Mouse (Mus musculus): ENCODE results near the gene Fam71e1.

The Fam71e1 gene

DNA sequence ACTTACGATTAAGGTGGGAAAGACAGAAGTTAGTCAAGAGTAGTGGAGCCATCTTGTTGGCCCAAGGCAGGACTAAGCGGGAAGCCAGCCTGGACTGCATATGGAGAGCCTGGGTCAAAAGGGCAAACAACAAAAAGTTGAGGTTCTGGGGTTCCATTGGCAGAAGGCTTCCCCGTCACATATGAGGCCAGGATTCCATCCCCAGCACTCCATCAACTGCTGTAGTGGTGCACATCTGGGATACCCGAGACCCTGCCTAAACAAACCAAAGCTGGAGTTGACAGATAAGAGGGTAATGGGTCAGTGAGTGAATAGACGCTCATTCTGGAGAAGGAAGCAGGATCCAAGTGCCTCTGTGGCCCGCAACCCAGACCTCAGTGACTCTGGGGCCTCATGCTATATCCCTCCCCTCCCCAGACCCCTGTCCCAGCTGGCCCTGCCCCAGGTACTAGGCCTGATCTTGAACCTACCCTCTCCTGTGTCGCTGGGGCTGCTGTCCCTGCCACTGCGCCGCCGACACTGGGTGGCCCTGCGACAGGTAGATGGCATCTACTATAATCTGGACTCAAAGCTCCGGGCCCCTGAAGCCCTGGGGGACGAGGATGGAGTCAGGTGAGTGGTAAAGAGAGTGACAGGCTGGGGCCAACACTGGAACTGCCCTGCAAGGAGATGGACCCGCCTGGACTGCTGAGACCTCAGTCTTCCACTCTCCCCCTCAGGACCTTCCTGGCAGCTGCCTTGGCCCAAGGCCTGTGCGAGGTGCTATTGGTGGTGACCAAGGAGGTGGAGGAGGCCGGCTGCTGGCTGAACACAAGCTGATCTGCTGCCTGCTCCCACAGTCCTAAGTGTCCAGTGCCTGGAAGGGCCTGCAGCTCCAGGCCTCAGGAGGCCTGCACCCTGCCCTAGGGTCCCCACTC lies 25.4 kb upstream of the Fam71e1 start:
- in situ Hi-C loops (cut with MboI, MseI) = no loop called here

DNA sequence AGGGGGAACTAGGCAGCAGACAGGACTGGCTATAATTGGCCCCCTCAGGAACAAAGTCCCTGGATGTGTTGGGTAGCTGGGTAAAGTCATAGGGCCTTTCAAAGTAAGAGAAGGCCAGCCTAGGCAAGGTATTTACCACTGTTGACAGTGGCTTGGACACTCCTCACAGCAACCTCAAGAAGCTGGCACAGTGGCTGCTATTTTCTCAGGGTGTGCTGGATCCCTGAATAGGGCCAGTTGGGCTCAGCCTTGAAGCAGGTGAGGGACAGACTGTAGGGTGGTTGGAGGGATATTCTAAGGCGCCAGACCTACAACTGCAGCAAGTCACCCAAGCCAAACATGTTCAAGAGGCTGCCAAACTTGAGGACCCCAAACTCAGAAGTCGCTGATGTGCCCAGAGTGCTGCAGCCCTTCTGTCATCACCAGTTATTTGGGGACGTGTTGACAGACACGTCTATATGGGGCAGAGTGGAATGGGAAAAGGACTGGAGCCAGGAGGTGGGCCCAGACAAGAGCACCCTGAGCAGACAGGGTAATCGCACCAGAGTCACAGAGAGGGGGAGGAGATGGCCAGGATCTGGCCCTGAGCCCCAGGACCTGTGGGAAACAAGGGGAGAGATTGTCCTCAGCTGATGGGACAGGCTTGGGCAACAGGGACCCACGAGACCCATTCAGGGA lies 24.4 kb upstream of the Fam71e1 start:
- in situ Hi-C loops (cut with MboI, MseI) = no loop called here

DNA sequence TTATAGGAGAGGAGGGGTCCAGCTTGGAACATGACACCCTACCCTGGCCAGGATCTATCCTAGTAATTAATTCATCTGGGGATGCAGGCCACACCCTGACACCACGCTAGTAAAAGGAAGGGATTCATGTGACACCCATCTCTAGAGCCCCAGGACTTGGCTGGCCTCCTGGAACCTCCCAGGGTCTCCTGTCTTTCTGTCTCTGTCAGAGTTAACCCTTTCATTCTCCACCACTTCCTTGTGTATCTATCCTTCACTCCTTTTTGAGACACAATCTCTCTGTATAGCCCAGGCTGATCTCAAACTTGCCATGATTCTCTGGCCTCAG lies 23.9 kb upstream of the Fam71e1 start:
- in situ Hi-C loops (cut with MboI, MseI) = no loop called here

DNA sequence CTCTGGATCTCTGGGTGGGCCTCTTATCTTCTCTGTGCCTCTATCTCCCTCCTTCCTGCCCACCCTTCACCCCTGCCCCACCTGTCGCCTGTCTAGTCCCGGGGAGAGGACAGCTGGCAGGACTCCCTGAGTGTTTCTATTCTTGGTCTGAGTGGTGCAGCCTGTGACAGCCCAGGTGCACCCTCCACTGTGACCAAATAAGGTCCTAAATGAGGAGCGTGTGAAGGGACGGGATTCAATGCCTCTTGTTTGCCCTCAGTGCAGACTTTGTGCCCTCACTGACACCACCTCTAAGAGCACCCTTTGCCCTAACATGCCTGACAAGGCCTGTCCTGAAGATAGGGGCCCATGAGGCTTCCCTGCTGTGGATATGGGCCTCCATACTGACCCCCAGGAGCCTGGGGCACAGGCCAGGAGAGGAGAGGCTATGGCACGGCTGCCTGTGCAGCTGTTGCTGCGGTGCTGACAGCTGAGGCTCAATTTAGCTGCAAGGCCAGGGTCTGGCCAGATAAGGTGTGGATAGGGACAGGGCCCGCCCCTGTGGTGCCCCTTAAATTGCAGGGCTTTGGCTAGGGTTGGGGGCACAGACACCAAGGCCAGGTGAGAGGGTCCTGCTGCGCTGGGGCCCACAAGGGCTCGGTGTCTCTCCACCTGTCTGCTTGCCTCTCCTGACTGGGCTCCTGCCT lies 23.3 kb upstream of the Fam71e1 start:
- in situ Hi-C loops (cut with MboI, MseI) = no loop called here

DNA sequence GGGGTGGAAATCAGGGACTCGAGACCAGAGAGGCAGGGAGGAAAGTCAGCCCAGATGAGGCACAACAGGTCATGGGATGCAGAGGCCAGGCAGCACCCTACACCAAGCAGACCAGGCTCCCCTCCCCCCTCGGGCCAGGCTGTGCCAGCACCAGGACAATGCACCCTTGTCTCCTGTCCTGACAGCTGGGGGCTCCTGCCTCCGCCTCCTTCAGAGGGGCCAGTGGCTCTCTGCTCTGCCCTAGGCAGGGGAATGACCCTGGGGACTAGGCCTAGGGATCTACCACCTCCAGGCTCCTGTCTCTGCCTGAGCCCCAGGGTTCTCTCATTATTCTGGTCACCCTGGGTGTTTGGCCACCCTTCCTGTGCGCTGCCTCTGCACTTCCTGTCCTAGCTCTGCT lies 22.0 kb upstream of the Fam71e1 start:
- in situ Hi-C loops (cut with MboI, MseI) = no loop called here

DNA sequence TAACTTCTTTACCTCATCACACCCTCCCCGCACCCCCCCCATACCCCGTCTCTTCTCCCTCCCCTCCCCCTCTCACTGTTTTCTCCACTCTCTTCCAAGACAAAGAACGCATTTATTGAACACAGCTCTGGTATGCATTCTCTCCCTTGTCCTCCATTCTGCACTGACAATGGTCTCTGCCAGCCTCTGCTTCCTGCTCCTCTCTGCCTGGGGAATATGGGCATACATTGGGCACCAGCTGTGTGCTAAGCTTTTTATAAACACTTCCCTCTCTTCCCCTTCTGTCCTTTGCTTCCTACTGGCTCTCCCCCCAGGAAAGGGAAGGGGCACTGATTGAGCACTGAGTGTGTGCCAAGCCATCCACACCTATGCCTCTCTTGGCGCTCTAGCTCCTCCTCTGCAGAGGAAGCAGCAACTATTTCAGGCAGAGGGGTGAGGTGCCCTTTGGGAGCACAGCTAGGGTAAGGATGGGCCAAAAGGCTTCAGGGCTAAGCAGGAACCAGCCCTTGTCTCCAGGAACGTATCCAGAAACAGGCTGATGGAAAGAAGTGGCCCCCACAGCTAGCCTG lies 21.3 kb upstream of the Fam71e1 start:
- in situ Hi-C loops (cut with MboI, MseI) = no loop called here

DNA sequence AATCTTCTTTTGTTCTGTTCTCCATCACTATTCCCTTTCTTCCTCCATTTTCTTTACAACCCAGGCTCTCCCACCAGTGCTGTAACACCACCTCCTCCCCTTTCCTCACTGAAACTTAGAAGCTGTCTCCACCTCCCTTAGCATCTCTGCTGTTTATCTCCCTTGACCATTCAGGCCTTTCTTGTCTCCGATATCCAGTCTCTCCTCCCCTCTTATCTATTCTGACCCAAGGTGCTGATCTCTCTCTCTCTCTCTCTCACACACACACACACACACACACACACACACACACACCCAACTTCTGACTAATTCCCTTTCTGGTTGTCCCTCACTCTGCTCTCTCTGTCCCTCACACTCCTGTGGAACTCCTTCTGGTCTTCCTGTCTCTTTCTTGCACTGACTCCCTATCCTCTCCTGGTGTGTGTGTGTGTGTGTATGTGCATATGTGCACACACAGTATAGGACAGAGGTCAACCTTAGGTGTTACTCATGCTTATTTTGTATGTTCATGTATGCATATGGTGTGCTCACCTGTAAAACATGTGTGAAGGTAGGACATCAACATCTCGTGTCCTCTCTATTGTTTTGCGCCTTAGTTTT lies 13.4 kb upstream of the Fam71e1 start:
- in situ Hi-C loops (cut with MboI, MseI) = loop anchor here in 1 of 2 experiments (5.0 kb wide), 1 partner anchor 216 kb away; no protein-coding TSS in a partner anchor

DNA sequence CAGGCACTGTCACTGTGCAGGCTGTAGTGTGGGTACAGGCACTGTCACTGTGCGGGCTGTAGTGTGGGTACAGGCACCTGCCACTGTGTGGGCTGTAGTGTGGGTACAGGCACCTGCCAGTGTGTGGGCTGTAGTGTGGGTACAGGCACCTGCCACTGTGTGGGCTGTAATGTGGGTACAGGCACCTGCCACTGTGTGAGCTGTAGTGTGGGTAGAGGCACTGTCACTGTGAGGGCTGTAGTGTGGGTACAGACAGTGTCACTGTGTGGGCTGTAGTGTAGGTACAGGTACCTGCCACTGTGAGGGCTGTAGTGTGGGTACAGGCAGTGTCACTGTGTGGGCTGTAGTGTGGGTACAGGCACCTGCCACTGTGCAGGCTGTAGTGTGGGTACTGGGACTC lies 12.3 kb upstream of the Fam71e1 start:
- in situ Hi-C loops (cut with MboI, MseI) = loop anchor here in 1 of 2 experiments (5.0 kb wide), 1 partner anchor 217 kb away; no protein-coding TSS in a partner anchor

DNA sequence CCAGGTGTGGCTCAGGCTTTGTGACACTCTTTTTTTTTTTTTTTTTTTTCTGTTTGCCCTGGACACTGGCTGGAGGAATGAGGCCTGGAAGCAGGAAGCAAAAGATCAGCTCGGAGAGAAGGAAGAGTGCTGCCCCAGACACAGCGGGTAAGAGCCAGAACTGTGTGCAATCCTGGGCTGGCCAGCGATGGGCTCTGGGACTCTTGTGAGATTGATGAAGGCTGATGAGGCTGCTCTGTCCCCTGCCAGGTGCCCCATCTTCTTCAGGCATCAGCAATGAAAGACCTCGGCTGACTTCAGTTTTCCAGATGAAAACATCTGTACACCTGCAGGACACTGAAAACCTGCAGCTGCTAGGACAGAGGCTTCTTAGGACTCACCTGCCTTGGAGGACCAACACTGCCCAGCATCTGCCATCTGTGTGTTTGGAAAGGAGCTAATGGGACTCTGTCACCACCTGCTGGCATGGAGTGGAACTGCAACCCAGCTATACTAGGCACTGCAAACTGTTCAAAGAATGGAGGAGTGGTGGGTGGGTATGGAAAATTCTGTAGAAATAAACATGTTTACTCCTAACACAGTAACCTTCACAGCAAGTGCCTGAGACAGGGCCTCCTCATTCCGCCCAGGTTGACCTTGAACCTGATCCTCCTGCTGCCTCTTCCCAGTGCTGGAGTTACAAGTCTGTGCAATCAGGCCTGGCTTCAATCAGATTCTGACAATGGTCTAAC lies 11.4 kb upstream of the Fam71e1 start:
- in situ Hi-C loops (cut with MboI, MseI) = loop anchor here (5.0 kb wide), 2 partner anchors 218 to 223 kb away; partner anchors contain the start of gene Gm15517 (in 1 of the 2)

DNA sequence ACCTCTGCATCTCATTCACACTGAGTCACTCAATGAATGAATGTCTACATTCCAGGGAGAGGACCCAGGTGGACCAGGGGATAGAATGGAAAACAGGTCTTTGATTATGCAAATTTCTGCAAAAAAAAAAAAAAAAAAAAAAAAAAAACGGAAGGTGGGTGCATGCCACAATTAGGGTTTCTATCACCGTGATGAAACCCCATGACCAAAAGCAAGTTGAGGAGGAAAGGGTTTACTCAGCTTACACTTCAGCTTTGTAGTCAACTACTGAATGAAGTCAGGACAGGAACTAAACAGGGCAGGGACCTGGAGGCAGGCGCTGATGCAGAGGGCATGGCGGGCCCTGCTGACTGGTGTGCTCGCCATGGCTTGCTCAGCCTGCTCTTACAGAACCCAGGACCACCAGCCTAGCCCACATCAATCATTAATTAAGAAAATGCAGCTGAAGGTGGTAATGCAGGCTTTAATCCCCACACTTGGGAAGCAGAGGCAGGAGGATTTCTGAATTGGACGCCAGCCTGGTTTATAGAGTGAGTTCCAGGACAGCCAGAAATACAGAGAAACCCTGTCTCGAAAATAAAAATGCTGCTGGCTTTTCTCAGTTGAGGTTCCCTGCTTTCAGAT lies 10.7 kb upstream of the Fam71e1 start:
- in situ Hi-C loops (cut with MboI, MseI) = loop anchor here in 1 of 2 experiments (5.0 kb wide), 1 partner anchor 223 kb away; the partner anchor contains the start of gene Gm15517

DNA sequence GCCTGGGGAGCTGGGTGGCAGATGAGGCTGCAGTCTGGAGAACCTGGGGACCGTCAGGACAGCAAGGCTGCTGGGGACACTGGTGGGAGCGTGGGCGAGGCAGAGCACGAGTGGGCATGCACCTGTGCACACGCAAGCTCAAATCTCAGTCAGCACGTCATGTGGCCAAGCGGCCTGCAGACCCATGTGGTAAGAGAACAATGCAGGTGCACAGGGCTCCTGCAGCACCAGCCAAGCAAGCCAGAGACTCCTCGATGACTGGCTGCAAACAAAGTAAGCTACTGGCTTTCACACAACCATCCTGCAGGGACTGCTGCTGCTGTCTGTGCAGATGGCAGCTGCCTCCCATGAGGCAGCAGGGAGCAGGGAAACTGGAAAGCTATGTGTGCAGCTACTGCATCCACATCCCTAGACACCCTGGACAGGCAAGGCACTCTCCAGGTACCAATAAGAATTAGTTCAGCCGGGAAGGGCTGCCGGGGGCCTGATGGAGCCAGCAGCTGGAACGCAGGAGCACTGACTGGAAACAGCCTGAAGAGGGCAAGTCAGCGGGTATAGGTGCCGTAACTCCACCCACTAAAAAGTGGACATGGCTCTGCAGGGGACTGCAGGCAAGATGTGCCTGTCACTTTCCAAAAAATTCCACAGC lies 9.3 kb upstream of the Fam71e1 start:
- in situ Hi-C loops (cut with MboI, MseI) = loop anchor here in 1 of 2 experiments (5.0 kb wide), 1 partner anchor 225 kb away; the partner anchor contains the start of gene Gm15517

DNA sequence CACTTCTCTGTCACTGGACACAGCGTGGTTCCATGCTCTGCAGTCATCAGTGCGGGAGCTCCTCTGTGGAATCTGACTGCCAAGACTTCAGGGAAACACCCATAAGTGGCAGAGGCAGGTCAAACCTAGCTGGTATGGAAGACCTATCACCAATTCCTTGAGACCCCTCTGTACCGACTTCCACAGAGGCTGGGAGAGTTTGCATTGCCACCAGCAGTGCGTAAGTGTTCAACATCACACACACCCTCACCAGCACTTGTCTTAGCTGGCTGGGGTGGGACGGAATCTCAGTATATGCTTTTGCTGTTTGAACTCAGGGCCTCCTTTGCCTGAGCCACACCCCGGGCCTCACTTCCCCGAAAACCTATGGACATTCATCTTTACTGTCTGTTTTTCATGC lies 8.4 kb upstream of the Fam71e1 start:
- in situ Hi-C loops (cut with MboI, MseI) = loop anchor here in 1 of 2 experiments (5.0 kb wide), 1 partner anchor 226 kb away; the partner anchor contains the start of gene Gm15517

DNA sequence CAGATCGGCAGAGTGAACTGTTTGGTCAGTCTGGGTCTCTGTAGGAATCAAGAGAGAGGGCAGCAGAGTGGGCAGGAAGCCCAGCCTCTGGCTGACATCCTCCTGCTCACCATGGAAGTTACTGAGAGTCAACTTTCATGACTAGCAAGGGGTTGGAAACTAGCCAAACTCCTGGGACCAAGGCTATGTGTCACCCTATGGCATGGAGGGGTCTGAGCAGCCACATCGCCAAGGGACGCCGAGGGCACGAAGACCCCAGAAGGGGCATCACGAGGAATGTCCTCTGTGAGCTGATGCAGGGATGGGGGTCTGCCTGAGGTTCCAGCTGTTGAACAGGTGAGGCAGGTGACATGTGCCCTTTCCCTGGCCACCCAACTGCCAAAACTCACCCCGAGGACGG lies 7.8 kb upstream of the Fam71e1 start:
- in situ Hi-C loops (cut with MboI, MseI) = loop anchor here in 1 of 2 experiments (5.0 kb wide), 1 partner anchor 226 kb away; the partner anchor contains the start of gene Gm15517

DNA sequence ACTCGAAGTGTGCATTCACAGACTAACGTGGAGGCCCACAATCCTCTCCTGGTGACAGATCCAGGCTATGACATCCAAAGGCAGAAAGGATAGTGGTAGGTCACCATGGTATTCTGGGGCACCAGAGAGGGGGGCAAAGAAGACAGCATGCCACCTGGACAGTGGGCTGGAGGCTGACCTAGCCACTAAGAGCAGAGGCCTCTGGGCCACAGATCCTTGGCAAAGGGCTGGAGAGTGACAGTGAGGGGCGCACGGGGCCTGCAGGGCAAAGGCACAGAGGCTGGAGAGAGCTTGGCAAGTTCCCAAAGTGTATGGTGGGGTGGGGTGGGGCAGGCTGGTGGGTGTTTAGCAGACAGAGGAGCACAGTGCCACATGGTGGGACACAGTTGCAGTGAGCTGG lies 6.1 kb upstream of the Fam71e1 start:
- in situ Hi-C loops (cut with MboI, MseI) = no loop called here

DNA sequence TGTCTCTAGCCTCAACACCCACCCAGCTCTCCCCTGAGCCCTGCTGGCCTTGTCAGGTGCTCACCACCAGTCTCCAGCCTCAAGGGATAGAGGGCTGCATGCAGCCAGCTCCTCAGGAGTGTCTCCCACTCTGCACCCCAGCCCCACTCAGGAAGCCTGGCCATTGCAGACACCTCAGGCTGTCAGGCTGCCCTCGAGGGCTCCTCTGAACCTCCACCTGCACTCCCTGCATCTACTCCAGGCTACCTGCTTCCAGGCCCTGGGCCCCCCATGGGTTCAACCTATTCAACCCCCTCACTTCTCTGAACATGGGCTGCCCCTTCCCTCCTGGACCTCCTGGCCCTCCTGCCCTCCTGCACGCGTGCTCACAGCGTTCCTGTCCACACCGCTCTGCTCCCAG lies 5.0 kb upstream of the Fam71e1 start:
- in situ Hi-C loops (cut with MboI, MseI) = no loop called here

DNA sequence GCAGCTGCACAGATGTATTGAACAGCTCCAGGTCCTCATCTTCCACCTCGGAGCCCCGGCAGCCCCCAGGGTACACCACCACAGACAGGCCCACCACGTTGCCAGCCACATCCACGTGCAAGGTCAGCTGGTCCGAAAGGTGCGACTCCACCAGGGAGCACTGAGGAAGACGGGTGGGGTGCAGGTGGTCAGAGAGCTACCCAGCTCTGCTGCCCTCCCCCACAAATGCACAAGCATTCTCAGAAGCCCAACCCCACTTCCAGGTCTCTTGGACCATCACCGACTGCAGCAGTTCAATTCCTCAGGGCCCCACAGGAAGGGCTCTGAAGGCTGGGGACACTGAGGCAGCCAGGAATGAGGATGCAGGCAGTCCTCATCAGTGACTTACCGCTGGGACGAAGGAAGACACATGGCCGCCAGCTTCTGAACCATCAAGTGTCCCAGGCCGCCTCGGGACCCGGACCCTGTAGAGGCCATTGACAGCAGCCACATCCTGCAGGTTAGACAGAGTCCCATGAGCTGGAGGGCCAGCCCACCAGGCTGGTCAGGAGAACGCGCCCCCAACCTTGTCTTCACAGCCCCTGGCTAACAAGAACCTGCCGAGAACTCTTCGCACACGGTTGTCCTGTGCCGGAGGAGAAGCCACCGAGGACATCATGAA lies 4.1 kb upstream of the Fam71e1 start:
- in situ Hi-C loops (cut with MboI, MseI) = no loop called here

DNA sequence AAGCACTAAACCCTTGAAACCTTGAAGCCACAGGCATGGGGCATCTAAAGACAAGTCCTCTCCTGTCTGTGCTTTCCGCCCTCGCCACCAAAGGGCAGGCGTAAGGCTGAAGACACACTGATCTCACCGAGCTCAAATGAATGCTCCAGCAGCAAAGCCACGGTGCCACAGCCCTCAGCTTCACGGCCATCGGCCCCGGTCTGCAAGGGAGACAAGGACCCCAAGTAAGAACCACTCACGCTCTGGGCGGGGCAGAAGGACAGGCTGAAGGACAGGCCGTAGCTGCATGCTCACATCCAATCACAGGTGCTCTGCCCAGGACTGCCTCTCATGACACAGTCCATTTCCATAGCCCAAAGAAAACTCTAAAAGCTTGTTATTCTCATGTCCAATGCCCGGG lies 1.7 kb upstream of the Fam71e1 start:
- in situ Hi-C loops (cut with MboI, MseI) = no loop called here

DNA sequence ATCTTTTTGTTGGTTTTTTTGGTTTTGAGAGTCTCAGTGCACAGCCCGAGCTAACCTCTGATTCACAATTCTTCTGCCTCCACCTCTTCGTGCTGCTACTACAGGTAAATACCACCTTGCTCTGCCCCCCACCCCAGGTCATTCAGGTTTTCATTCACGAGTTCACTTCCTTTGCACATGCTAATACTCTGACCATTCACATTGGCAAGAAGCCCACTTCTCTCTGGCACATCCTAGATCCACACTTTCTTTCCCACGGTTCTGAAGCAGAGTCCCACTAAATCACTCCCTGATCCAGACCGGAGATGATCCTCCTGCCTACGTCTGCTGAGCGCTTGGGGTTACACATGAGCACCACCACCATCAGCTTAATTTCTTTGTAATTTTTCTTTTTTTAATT lies 1.3 kb upstream of the Fam71e1 start:
- in situ Hi-C loops (cut with MboI, MseI) = no loop called here

DNA sequence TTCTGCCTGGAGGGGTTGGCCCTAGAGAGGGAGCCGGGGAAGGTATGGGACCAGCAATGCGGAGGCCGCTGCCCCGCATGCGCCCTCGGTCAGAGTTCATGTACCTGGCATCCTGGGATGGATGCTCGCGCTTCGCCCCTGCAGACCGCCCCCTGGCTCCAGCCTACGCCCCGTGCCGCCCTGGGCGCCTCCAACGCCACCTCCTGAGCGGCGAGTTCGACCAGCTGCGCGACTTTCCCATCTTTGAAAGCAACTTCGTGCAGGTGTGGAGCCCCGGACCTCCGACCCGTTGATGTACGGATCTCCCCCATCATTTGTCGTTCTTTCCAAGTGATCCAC lies 359 bp downstream of the Fam71e1 start:
- in situ Hi-C loops (cut with MboI, MseI) = no loop called here

Data from T-helper 17 cell (primary cell).